Mouse (Mus musculus) heart, embryonic 11.5 days (tissue): ENCODE measurements around the gene Ift81. TPM values are rescaled to one million over a fixed set of nuclear protein-coding genes. Genes with fewer than 3 reads are reported as not detected.

Experiments
- ATAC-seq: fragments of 200-750 bp; cut with Nextera tagmentation; replicated peaks from 2 replicates; pipeline ENCODE4 v1.8.0; 2017; ENCODE audit warnings: moderate library complexity; ENCODE audit not compliant: insufficient number of reproducible peaks, low FRiP score, low TSS enrichment
- H3K27ac ChIP-seq: fragments of 300-500 bp; sonication (generic); 2 replicates; pipeline ENCODE4 v1.5.1; 2014; ENCODE audit warnings: mild to moderate bottlenecking, low read depth, low read length
- H3K27me3 ChIP-seq: fragments of 300-500 bp; sonication (generic); 2 replicates; pipeline ENCODE4 v1.6.1; 2014; ENCODE audit warnings: mild to moderate bottlenecking, low read length, mixed read lengths; ENCODE audit not compliant: control insufficient read depth, insufficient read depth
- H3K36me3 ChIP-seq: fragments of 300-500 bp; sonication (generic); 2 replicates; pipeline ENCODE4 v1.6.1; 2014; ENCODE audit warnings: mild to moderate bottlenecking, low read length, moderate library complexity, mixed read lengths; ENCODE audit not compliant: control insufficient read depth, insufficient read depth
- H3K4me1 ChIP-seq: fragments of 300-500 bp; sonication (generic); 2 replicates; pipeline ENCODE4 v1.6.1; 2014; ENCODE audit warnings: low read length; ENCODE audit not compliant: control insufficient read depth, insufficient read depth
- H3K4me2 ChIP-seq: fragments of 300-500 bp; sonication (generic); 2 replicates; pipeline ENCODE4 v1.6.1; 2014; ENCODE audit warnings: mild to moderate bottlenecking, moderate library complexity
- H3K4me3 ChIP-seq: fragments of 300-500 bp; sonication (generic); 2 replicates; pipeline ENCODE4 v1.5.1; 2014; ENCODE audit warnings: low read depth, low read length
- H3K9ac ChIP-seq: fragments of 300-500 bp; sonication (generic); 2 replicates; pipeline ENCODE4 v1.6.1; 2014; ENCODE audit warnings: mild to moderate bottlenecking, low read depth, low read length, moderate library complexity
- H3K9me3 ChIP-seq: fragments of 300-500 bp; sonication (generic); replicated peaks from 2 replicates; pipeline ENCODE4 v1.6.1; 2016; ENCODE audit warnings: low read length; ENCODE audit not compliant: control insufficient read depth
- WGBS: fragments of 180-500 bp; shearing (Covaris S2); extraction: QIAGEN DNeasy Blood & Tissue Kit; methylation state at CpG from one replicate; pipeline ENCODE4 v1.1.7; 2014; ENCODE audit not compliant: insufficient replicate concordance; 5-methylcytosine and 5-hydroxymethylcytosine counted together
- polyA plus RNA-seq: library from polyadenylated mRNA; unstranded; fragments of >200 nt; fragmentation: Nextera tagmentation; extraction: Ambion mirVana; gene quantifications from 2 replicates; pipeline ENCODE4 v1.2.1, GENCODE M21; 2014

Gene Ift81
- polyA plus RNA-seq: 23.9 and 28.4 TPM in 2 replicates

GRCm38 (mm10) chr5:122613908-122614732 is at the start of gene Ift81:
Gene Ift81 (minus strand): TSS chr5:122614518.
- Histone ChIP-seq H3K9me3 (no peaks in the 10 kb centered on the region), H3K4me1 (peaks cover 10% of the 10 kb centered on the region; the same call in 1 of the 2 replicates), H3K4me2 (peak within 1 kb of the TSS; percentile 79), H3K9ac (peak within 1 kb of the TSS; percentile 93), H3K27ac (peak within 1 kb of the TSS; percentile 94), H3K27me3 (no peaks in the 10 kb centered on the region), H3K36me3 (no peaks in the 10 kb centered on the region), H3K4me3 (peak within 1 kb of the TSS; percentile 88)
- peak; percentile 79 for ATAC-seq
- 2% methylated on average over 67 of the region's 67 CpGs for WGBS

DNA sequence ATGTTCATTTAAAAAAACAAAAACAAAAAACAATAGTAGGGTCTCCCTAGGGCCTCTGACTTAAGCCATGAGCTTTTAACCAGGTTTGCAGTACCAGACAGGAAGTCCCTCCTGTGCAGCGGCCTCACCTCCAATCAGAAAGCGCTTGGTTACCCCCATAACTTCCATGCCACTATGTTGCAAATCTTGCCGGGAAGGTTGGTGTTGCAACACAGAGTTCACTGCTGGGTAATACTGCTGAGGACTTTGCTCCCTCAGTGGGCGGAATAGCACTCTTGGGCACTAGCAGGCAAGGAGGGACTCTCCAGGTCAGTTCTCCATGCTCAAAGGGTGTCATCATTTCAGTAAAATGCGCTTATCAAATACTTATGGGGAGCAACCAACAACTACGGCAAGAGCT is 48.2 kb upstream of the Ift81 start:
- H3K4me1 ChIP-seq: peaks cover 3% of the 10 kb centered on the region; the same call in 1 of the 2 replicates
- ATAC-seq: no peak
- H3K4me2 ChIP-seq: no peak overlapping the region
- no peaks in the 10 kb centered on the region for H3K9me3 ChIP-seq
- WGBS: 91% methylated on average over 6 of the region's 6 CpGs
- no peaks in the 10 kb centered on the region for H3K27me3 ChIP-seq
- no peak overlapping the region for H3K9ac ChIP-seq
- no peaks in the 10 kb centered on the region for H3K36me3 ChIP-seq
- no peak overlapping the region; the same call in 1 of the 2 replicates for H3K27ac ChIP-seq
- no peak overlapping the region for H3K4me3 ChIP-seq

DNA sequence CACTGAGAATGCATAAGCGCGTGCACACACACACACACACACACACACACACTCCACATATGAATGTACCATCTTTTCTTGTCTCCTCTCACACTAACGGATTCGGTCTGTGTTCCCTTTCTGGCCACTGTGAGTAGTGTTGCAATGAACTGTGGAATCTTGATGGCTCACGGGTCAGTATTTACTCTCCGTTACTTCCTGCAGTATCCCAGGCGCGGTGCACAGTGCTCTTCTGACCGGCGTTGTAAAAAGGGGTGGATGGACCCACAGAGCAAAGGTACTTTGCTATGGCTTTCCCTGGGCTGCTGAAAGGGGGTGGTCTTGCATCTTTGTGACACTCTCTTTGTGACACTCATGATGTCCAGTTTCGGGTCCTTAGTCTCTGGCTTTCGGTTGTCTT is 42.5 kb upstream of the Ift81 start:
- no peak overlapping the region for H3K4me2 ChIP-seq
- peaks cover 24% of the 10 kb centered on the region for H3K4me1 ChIP-seq
- no peak for ATAC-seq
- 85% methylated on average over 12 of the region's 12 CpGs for WGBS
- no peak overlapping the region for H3K27ac ChIP-seq
- H3K9ac ChIP-seq: no peak overlapping the region
- H3K36me3 ChIP-seq: no peaks in the 10 kb centered on the region
- H3K27me3 ChIP-seq: no peaks in the 10 kb centered on the region
- no peak overlapping the region for H3K4me3 ChIP-seq
- H3K9me3 ChIP-seq: no peaks in the 10 kb centered on the region

- H3K4me1 ChIP-seq: peaks cover 26% of the 10 kb centered on the region
- no peak overlapping the region for H3K4me2 ChIP-seq
- no peaks in the 10 kb centered on the region for H3K9me3 ChIP-seq
- no peaks in the 10 kb centered on the region for H3K27me3 ChIP-seq
- 66% methylated on average over 5 of the region's 5 CpGs for WGBS
- peak overlapping the region; percentile 59 for H3K27ac ChIP-seq
- peak; percentile 73; the same call in 1 of the 2 replicates for ATAC-seq
- peak overlapping the region; percentile 56 for H3K9ac ChIP-seq
- no peaks in the 10 kb centered on the region for H3K36me3 ChIP-seq
- no peak overlapping the region for H3K4me3 ChIP-seq
These were observed 39.9 kb upstream of the Ift81 start for GRCm38 (mm10) chr5:122654268-122654573.

DNA sequence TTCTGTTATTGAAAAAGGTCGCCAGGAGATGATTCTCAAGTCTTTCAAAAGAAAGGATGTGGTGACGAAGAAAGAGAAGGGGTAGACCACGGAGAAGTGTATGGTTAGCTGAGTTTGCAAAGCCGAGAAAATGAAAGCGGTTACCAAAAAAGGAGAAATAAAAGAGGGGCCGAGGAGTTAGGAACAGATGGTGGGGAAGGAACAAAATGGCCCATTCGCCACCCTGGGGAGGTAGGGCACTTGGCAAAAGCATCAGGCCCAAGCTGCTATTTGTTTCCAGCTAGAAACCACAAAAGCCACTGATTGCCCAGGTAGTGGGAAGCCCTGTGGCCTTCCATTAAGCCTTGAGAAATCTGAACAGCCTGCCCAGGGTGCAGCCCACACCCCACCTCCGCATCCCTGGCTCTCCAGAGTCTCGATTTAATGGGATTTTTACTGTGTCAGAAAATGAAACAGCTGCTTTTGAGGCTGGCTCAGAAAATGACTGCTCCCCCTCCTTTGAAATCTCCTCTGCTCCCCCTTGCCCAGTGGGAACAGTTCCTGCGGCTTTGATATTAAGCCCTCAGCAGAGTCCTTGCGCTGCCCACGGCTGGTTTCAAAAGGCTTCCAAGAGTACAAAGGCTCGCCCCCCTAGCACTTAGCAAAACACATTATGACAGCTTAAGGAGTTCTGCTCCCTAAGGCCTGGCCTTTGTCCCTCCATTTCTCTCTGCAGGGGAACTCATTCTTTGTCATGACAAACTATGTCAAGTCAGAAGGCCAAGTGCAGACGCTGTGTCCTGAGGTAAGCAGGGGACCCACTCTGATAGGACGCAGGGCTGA is 39.3 kb upstream of the Ift81 start:
- no peaks in the 10 kb centered on the region for H3K27me3 ChIP-seq
- H3K4me1 ChIP-seq: peaks cover 26% of the 10 kb centered on the region
- H3K9me3 ChIP-seq: no peaks in the 10 kb centered on the region
- H3K4me2 ChIP-seq: peak overlapping the region; percentile 45; the same call in 1 of the 2 replicates
- WGBS: 62% methylated on average over 15 of the region's 15 CpGs
- peak overlapping the region; percentile 59 for H3K27ac ChIP-seq
- no peak for ATAC-seq
- H3K9ac ChIP-seq: peak overlapping the region; percentile 56
- H3K4me3 ChIP-seq: no peak overlapping the region
- no peaks in the 10 kb centered on the region for H3K36me3 ChIP-seq

DNA sequence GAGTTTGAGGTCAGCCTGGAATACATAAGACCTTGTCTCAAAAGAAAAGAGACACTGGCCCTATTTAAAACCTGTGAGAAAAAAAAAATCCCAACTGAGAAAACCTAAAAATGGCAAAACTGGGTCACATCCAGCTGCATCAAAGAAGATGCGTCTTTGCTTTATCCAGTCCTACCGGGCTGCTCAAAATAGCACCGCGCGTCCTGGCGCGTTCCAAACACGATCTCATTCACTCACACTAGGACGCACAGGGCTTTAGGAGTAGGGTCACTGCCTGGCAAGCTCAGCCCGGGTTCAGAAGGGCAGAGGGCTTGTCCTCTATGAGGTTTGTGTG is 38.8 kb upstream of the Ift81 start:
- H3K4me1 ChIP-seq: peaks cover 26% of the 10 kb centered on the region
- ATAC-seq: no peak
- H3K4me2 ChIP-seq: peak overlapping the region; percentile 45
- WGBS: 50% methylated on average over 10 of the region's 10 CpGs
- H3K4me3 ChIP-seq: no peak overlapping the region
- H3K36me3 ChIP-seq: no peaks in the 10 kb centered on the region
- no peaks in the 10 kb centered on the region for H3K9me3 ChIP-seq
- H3K27me3 ChIP-seq: no peaks in the 10 kb centered on the region
- no peak overlapping the region for H3K9ac ChIP-seq
- H3K27ac ChIP-seq: peak overlapping the region; percentile 29; the same call in 1 of the 2 replicates

GRCm38 (mm10) chr5:122652506-122652905 is 38.2 kb upstream of the Ift81 start:
- Histone ChIP-seq H3K9ac (0 out of 2 replicates have a peak overlapping the region, but pooled peaks have one; percentile 43), H3K4me1 (peaks cover 26% of the 10 kb centered on the region), H3K9me3 (no peaks in the 10 kb centered on the region), H3K4me2 (peak overlapping the region; percentile 45), H3K4me3 (0 out of 2 replicates have a peak overlapping the region, but pooled peaks have one; percentile 3), H3K27ac (peak overlapping the region; percentile 85), H3K27me3 (no peaks in the 10 kb centered on the region), H3K36me3 (no peaks in the 10 kb centered on the region)
- 19% methylated on average over 7 of the region's 7 CpGs for WGBS
- ATAC-seq: peak; percentile 87

DNA sequence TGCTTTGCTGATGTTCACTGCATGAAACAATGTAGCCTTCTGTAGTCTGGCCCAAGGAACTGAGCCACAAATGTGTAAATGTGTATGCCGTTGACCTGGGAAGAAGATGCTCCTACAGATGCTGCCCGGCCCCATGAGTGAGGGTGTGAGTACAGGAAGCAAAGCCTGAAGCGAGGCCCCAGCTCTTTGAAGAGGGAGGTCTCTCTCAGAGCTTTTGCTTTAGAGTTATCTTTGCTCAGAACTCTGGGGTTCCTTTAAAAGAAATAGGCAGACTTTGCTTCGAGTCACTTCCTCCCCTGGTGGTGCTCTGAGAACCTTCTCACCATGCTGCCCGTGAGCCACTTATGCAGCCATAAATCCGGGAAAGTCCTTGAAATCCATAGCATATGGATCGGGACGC is 35.8 kb upstream of the Ift81 start:
- peaks cover 36% of the 10 kb centered on the region for H3K4me1 ChIP-seq

More for the DNA sequence above, 35.8 kb upstream of the Ift81 start:
- Histone ChIP-seq H3K4me3 (no peak overlapping the region), H3K9ac (no peak overlapping the region), H3K27ac (no peak overlapping the region), H3K27me3 (no peaks in the 10 kb centered on the region), H3K36me3 (no peaks in the 10 kb centered on the region), H3K4me2 (no peak overlapping the region), H3K9me3 (no peaks in the 10 kb centered on the region)
- WGBS: 89% methylated on average over 8 of the region's 8 CpGs
- no peak for ATAC-seq
